Mouse (Mus musculus): Measurements from ENCODE around the gene Fam76b.
"Not testable (repeated sequence)": the region's sequence is repeated elsewhere in the genome, so short reads cannot be mapped to it uniquely, and the experiment has no call there.

The Fam76b gene

GRCm38 (mm10) chr9:13827406-13828086 is at the start of gene Fam76b:
Gene Fam76b (plus strand): TSS chr9:13827716.
- peak; percentile 99 for DNase-seq (ENCODE audit: low read depth)

DNA sequence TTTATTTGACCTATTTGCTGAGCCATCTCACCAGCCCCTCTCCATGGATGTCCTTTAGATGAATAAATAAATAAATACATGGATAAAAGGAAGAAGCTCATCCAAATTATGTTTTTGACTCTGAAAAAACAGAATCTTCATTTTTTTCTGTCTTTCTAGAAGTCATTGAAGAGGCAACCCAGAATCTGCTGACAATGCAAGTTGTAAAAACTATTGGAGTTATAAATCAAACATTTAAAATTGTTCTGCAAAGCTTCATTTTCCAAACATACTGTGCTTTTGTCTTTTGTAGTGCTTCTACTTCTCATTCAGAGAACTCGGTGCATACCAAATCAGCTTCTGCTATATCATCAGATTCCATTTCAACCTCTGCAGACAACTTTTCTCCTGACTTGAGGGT is 45.5 kb upstream of the Fam76b start:
- DNase-seq (ENCODE audit: low read depth), result no peak

- not testable (repeated sequence) for DNase-seq (ENCODE audit: low read depth)
Observed at GRCm38 (mm10) chr9:13790864-13791263, 36.7 kb upstream of the Fam76b start.

- no peak for DNase-seq (ENCODE audit: low read depth)
Observed at GRCm38 (mm10) chr9:13794302-13794701, 33.2 kb upstream of the Fam76b start.

DNA sequence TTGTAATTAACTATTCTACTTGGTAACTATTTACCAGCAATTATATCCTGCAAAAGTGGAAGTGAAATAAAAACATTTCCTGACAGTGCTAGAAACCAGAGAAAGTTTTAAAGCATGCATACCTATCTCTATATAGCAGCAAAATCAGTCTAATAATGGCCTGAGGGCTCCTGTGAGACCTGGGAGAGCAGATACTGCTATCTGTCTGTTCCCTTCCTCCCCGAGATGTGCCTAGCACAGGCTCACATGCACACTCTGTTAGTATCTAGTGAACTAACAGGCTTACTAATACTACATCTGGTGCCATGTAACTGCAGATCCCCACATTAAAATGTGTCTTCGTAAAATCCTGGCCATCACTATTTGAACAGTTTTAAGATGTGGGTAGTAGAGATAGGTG is 32.8 kb upstream of the Fam76b start:
- no peak for DNase-seq (ENCODE audit: low read depth)

DNA sequence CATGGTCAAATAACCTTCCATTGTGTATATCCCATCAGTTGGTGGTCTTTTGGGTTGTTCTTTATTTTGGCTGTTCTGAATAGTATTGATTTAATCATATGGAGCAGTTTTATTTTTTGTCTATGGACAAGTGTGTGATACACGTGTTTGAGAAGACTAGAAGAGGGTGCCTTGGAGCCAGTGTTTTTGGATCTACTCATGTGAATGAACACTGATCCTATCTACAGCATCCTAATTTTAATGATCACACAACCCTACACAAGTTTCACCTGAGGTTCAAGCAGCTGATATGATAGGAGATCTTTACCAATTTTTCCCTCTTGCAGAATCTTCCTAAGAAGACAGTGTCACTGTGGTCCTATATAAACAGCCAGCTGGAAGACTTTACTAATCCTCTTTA is 23.0 kb upstream of the Fam76b start:
- DNase-seq (ENCODE audit: low read depth), result no peak

DNA sequence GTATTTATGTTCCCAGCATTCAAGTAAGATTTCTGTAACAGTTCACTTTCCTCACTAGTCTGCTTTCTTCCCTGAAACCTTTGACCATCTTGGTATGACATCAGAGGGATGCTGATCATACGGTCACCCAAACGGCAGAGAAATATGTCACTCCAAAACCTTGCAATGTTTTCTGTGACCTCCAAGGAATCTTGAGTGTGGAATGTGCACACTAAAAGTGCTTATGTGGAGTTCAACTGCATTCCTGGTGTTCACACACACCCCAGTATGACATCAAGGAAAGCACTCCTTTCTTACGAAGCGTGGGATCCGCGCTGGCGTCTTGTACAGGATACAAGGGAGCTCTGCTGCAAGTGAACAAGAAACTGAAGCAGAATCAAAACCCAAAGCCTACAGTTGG is 20.7 kb upstream of the Fam76b start:
- DNase-seq (ENCODE audit: low read depth), result no peak

- no peak for DNase-seq (ENCODE audit: low read depth)
Observed at GRCm38 (mm10) chr9:13807657-13808056, 19.9 kb upstream of the Fam76b start.

- DNase-seq (ENCODE audit: low read depth), result peak; percentile 36
Observed at GRCm38 (mm10) chr9:13809937-13810336, 17.6 kb upstream of the Fam76b start.

GRCm38 (mm10) chr9:13818369-13818768 is 9.1 kb upstream of the Fam76b start:
- no peak for DNase-seq (ENCODE audit: low read depth)

GRCm38 (mm10) chr9:13820774-13821173 is 6.7 kb upstream of the Fam76b start:
- no peak for DNase-seq (ENCODE audit: low read depth)

DNA sequence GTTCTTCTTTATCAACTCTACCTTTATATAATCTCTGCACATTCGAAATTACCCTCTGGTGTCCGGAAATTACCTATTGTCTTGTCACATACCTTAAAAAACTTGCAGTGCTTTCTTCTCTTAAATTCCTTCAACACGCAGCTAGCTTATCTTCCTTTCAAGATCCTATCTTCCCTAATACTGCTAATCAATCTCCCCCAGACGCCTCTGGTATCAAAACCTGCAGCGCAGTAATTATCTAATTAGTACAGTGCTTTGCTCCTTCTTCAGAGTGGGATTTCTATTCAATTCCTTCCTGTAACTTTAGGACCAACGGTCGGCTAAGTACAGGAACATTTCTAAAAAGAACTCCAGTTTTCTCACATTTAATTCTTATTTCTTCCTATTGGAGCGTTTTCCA is 1.6 kb upstream of the Fam76b start:
- no peak for DNase-seq (ENCODE audit: low read depth)

- DNase-seq (ENCODE audit: low read depth), result no peak
Observed at GRCm38 (mm10) chr9:13826391-13826805, 1.1 kb upstream of the Fam76b start.

GRCm38 (mm10) chr9:13826832-13827405 is 597 bp upstream of the Fam76b start, which contains the start of gene Cep57:
Gene Cep57 (minus strand): TSS chr9:13827107.
- DNase-seq (ENCODE audit: low read depth), result peak; percentile 98

DNA sequence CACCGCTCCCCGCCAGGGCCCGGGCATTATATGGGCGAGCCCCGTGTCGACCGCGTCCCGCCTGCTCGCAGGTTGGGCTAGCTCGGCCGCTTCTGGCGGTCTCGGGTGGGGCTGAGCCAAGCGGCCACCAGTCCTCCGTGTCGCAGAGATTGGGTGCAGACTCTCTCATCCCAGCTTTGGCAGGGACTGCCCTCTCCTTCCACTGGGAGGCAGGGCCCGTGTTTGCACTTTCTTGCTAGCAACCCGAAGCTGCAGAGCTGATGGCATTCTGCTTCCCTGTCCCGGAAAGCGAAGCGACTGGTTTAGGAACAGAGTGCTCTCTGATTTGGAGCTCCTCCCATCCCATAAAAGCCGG is 548 bp downstream of the Fam76b start:
- no peak for DNase-seq (ENCODE audit: low read depth)

DNA sequence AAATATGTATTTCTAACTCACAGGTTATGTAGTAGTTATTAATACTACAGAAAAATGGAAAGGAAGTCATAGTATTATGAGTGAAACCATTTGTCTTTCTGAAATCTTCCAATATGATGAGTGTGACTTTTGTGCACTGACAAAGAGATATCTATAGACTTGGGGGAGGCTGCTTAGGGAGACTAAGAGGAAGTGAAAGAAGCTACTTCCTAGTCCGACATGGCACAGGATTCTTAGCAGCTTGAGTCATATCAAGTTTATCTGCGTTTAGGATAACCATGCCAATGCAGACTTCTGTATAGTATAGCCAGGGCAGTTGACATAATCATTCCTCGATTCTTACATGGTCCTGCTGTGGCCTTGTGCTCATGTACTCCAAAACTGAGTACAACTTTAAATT is 7.7 kb downstream of the Fam76b start:
- no peak for DNase-seq (ENCODE audit: low read depth)

DNA sequence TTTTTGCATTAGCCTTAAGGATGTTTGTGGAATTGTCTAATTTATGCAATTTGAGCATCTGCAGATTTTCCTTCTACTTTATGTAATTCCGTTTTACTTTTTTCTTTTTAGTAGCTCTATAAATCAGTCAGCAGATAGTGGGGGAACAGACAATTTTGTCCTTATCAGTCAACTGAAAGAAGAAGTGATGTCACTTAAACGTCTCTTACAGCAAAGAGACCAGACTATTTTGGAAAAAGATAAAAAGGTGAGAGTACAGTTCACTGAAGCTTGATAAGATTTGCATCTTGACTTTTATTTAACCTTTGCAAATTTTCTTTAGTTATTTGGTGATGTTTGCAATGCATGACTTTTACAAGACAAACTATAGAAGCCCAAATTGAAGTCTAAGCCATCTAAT is 9.2 kb downstream of the Fam76b start:
- DNase-seq (ENCODE audit: low read depth), result no peak

GRCm38 (mm10) chr9:13847591-13847990 is 20.1 kb downstream of the Fam76b start:
- no peak for DNase-seq (ENCODE audit: low read depth)

DNA sequence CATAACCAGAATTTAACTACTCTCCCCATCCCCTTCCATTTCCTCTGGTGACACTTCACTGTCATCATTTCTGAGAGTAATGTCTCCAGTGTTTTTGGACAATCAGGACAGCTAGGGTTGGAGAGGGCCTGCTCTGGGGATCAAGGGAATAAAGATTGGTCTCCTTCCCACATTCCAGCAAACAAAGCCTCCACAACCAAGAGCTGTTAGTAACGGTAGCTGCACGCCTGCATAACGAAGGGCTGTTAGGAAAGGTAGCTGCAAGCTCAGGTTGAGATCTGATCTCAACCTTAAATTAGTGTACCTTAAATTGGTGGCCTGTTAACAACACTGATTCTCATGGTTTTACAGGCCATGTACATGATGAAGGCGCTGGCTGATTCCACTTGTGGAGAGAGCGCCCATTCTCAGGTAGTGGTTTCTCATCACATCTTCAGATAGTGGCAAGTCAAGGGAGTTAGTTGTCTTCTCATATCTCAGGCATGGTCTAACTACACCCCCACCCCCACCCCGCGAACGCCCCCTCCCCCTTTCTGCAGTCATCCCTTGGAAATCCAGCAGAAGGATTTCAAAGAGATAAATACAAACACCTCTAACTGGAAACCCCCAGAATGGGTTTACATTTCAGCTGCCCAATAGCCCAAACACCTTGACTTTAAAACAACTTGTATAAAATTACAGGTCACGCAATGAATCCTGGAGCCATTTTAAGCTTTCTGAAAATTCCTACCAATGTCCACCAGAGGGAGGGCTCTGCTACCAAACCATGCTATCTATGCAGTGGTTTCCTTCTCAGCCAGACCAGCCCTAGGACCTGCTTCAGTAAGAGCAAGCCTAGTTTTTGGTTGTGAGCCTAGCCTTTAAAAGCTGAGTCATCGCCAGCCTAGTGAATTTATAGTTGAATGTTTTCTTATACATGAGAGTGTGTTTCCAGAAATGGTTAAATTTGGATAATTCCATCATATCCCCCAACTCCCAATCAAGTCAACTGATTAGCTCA is 21.3 kb downstream of the Fam76b start:
- DNase-seq (ENCODE audit: low read depth), result peak; percentile 82

DNA sequence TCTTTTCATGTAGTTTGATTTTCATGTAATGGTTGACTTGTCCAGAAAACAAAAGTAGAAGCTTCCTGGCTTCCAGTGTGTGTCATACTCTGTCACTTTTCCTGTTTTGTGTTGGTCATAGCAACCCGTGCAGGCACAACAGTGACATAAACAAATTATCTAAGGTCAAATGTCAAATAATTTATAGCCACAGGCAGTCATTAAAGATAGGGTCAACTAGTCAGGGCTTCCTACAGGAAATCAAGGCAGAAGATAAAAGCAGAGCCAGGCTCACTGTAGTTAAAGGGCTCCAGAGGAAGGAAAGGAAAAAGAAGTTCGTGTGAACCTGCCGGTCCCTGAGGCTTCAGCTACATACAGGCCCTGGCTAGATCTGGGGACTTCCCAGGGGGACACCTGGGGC is 26.4 kb downstream of the Fam76b start:
- no peak for DNase-seq (ENCODE audit: low read depth)

- no peak for DNase-seq (ENCODE audit: low read depth)
Observed at GRCm38 (mm10) chr9:13856247-13856646, 28.7 kb downstream of the Fam76b start.

DNA sequence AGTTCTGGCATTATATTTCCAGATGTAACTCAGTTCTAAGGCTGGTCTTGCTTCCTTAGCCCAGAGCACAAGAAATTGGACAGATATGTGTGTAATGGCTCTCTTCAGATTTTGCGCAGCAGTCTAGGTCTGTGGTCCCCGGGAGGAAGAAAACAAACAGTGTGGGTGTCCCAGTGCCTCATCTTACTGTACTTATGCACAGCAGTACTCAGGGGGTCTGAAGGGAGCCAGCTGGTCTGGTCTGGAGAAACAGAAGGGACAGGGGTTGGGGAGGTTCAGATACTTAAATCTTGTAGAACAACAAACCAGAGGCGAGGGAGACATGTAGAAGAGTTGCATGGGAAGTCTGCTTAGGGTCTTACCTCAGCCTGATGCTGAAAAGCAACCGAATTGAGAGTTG is 29.3 kb downstream of the Fam76b start:
- no peak for DNase-seq (ENCODE audit: low read depth)

DNA sequence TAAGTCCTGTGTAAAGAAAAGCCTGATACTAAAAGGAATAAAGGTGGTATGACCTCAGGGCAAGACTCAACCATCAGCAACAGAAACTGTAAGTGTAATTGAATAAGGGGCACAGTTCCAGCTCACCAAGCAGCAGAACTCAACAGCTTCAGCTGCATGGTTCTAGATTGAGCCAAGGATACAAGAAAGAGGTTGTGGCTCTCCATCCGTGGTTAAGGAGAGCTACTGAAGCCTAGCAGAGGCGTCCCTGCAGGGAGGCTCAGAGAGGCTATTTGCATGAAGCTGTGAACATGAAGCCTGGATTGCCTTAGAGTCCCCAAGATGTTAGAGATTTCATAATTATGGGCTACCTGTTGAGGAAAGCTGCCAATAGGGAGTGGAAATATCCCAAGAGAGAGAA is 40.1 kb downstream of the Fam76b start:
- no peak for DNase-seq (ENCODE audit: low read depth)

All from NIH3T3 (cell line).